Mouse (Mus musculus) stomach, postnatal 0 days (tissue): ENCODE data around the gene Gpr143. TPM values are rescaled to one million over a fixed set of nuclear protein-coding genes. Genes with fewer than 3 reads are reported as not detected.

Source experiments
- ATAC-seq: fragments of 200-750 bp; cut with Nextera tagmentation; 2 replicates; pipeline ENCODE4 v1.8.0; 2017; ENCODE audit not compliant: low FRiP score, low TSS enrichment
- DNase-seq: peaks from one replicate; pipeline ENCODE4 v3.0.0-alpha.2; 2016; ENCODE audit warnings: low spot score
- H3K27ac ChIP-seq: fragments of 300-500 bp; sonication (generic); replicated peaks from 2 replicates; pipeline ENCODE4 v1.5.1; 2014; ENCODE audit warnings: mild to moderate bottlenecking, control low read depth
- H3K27me3 ChIP-seq: fragments of 300-500 bp; sonication (generic); 2 replicates; pipeline ENCODE4 v1.6.1; 2014; ENCODE audit warnings: low read length; ENCODE audit not compliant: control insufficient read depth, insufficient read depth
- H3K36me3 ChIP-seq: fragments of 300-500 bp; sonication (generic); 2 replicates; pipeline ENCODE4 v1.6.1; 2014; ENCODE audit warnings: low read length, mixed read lengths; ENCODE audit not compliant: control insufficient read depth, insufficient read depth
- H3K4me1 ChIP-seq: fragments of 300-500 bp; sonication (generic); replicated peaks from 2 replicates; pipeline ENCODE4 v1.6.1; 2014; ENCODE audit warnings: antibody characterized with exemption; ENCODE audit not compliant: control insufficient read depth, insufficient read depth
- H3K4me2 ChIP-seq: fragments of 300-500 bp; sonication (generic); replicated peaks from 2 replicates; pipeline ENCODE4 v1.6.1; 2014; ENCODE audit warnings: low read depth, mild to moderate bottlenecking, control low read depth, moderate library complexity
- H3K4me3 ChIP-seq: fragments of 300-500 bp; sonication (generic); 2 replicates; pipeline ENCODE4 v1.5.1; 2014; ENCODE audit warnings: low read depth, low read length, control low read depth
- H3K9ac ChIP-seq: fragments of 300-500 bp; sonication (generic); 2 replicates; pipeline ENCODE4 v1.6.1; 2014; ENCODE audit warnings: mild to moderate bottlenecking, low read length, control low read depth, mixed read lengths
- H3K9me3 ChIP-seq: fragments of 300-500 bp; sonication (generic); 2 replicates; pipeline ENCODE4 v1.6.1; 2016; ENCODE audit warnings: low read length; ENCODE audit not compliant: control insufficient read depth
- CTCF ChIP-seq: IDR thresholded peaks from 2 replicates; pipeline ENCODE4 v1.5.1; 2016; ENCODE audit warnings: antibody characterized with exemption, low read depth, mild to moderate bottlenecking, moderate library complexity
- EP300 ChIP-seq: optimal IDR thresholded peaks from 2 replicates; pipeline ENCODE3; 2016; ENCODE audit warnings: antibody characterized with exemption
- WGBS: fragments of 180-500 bp; shearing (Covaris S2); extraction: QIAGEN DNeasy Blood & Tissue Kit; methylation state at CpG from one replicate; pipeline ENCODE4 v1.1.7; 2014; 5-methylcytosine and 5-hydroxymethylcytosine counted together
- polyA plus RNA-seq: library from polyadenylated mRNA; unstranded; fragments of >200 nt; fragmentation: Nextera tagmentation; extraction: Ambion mirVana; gene quantifications from 2 replicates; pipeline ENCODE4 v1.2.1, GENCODE M21; 2015

Gpr143 gene
- polyA plus RNA-seq, 1 experiment from 2014 or later: 0.07 TPM

DNA sequence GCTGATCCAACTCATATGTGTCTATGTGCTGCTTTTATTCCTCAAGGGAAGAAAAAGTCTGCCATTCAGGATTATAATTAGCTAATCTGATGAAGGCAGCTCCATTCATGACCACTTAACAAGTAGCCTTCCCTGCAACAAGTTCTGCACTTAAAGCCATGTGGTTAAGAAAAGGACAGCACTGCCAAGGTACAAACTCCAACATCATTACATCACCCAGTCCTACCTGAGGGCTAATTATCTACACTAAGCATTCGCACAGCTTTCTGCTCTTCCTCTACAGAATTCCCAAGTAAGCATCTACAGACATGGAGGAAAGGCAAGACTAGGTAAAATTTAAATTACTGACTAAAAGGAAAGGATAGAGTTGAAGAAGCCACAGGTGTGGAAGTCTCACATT lies 25.9 kb upstream of the Gpr143 start:
- no peaks in the 10 kb centered on the region for H3K9me3 ChIP-seq
- H3K4me1 ChIP-seq: no peaks in the 10 kb centered on the region
- H3K27ac ChIP-seq: no peak overlapping the region
- no peaks in the 10 kb centered on the region for H3K27me3 ChIP-seq
- DNase-seq (no peak), ATAC-seq (no peak)
- TF ChIP-seq CTCF (no peak), EP300 (no peak)
- H3K4me3 ChIP-seq: no peak overlapping the region
- H3K9ac ChIP-seq: no peak overlapping the region
- H3K4me2 ChIP-seq: no peak overlapping the region
- H3K36me3 ChIP-seq: no peaks in the 10 kb centered on the region
- 86% methylated on average over 1 of the region's 1 CpGs for WGBS

GRCm38 (mm10) chrX:152756293-152756692 lies 25.4 kb upstream of the Gpr143 start:
- ATAC-seq (no peak), DNase-seq (no peak)
- Histone ChIP-seq H3K9me3 (no peaks in the 10 kb centered on the region), H3K27me3 (no peaks in the 10 kb centered on the region), H3K27ac (no peak overlapping the region), H3K36me3 (no peaks in the 10 kb centered on the region), H3K9ac (no peak overlapping the region), H3K4me2 (no peak overlapping the region), H3K4me1 (no peaks in the 10 kb centered on the region), H3K4me3 (no peak overlapping the region)
- no peak for TF ChIP-seq CTCF
- TF ChIP-seq EP300: no peak
- 86% methylated on average over 5 of the region's 5 CpGs for WGBS

DNA sequence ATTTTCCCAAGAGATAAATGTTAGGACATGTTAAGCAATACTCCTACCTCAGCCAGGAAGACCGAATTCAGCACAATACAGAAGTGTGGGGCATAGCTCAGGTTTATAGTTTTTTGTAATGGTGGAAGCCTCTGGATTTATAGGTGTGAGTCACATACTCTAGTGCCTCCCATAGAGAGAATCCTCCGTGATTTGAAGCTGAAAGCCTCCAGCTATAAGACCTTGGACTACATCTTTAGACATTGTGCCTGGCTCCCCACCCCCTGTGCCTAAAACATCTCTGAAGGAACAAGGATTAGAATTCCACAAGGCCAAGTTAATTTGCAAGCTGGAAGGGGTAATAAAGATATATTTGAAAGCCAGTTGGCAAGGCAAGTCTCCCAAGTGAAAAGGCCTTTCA lies 19.3 kb upstream of the Gpr143 start:
- ATAC-seq: no peak
- Histone ChIP-seq H3K4me2 (no peak overlapping the region), H3K9me3 (no peaks in the 10 kb centered on the region), H3K4me3 (no peak overlapping the region), H3K9ac (no peak overlapping the region), H3K27me3 (no peaks in the 10 kb centered on the region), H3K27ac (no peak overlapping the region), H3K36me3 (no peaks in the 10 kb centered on the region), H3K4me1 (no peaks in the 10 kb centered on the region)
- TF ChIP-seq CTCF (no peak), EP300 (no peak)
- whole genome bisulfite sequencing: 63% methylated on average over 2 of the region's 2 CpGs
- no peak for DNase-seq

GRCm38 (mm10) chrX:152762855-152763254 lies 18.9 kb upstream of the Gpr143 start:
- Histone ChIP-seq H3K9me3 (no peaks in the 10 kb centered on the region), H3K4me1 (no peaks in the 10 kb centered on the region), H3K27me3 (no peaks in the 10 kb centered on the region), H3K9ac (no peak overlapping the region), H3K4me3 (no peak overlapping the region), H3K36me3 (no peaks in the 10 kb centered on the region), H3K27ac (no peak overlapping the region), H3K4me2 (no peak overlapping the region)
- WGBS: 76% methylated on average over 2 of the region's 2 CpGs
- no peak for DNase-seq
- no peak for ATAC-seq
- TF ChIP-seq EP300: no peak
- no peak for TF ChIP-seq CTCF

DNA sequence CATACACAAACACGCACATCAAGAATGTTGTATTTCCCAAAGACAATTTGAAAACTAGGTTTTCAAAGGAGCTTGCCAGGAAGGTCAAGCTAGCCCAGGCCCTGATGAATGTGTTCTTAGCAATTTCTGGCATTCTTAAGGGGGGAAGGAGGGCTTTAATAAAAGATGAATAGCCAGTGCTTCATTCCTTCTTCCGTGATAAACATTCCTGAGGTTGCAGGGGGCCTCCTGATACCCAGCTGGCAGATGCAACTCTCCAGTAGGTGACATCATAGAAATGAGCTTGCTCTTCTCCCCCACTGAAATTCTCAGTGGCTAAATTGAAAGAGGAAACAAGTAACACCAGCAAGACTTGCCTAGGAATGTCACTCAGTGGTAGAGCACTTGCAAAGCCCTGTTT lies 17.6 kb upstream of the Gpr143 start:
- H3K4me3 ChIP-seq: no peak overlapping the region
- no peaks in the 10 kb centered on the region for H3K4me1 ChIP-seq
- ATAC-seq (no peak), DNase-seq (no peak)
- H3K27me3 ChIP-seq: no peaks in the 10 kb centered on the region
- TF ChIP-seq EP300 (no peak), CTCF (no peak)
- H3K4me2 ChIP-seq: no peak overlapping the region
- H3K36me3 ChIP-seq: no peaks in the 10 kb centered on the region
- no peak overlapping the region for H3K27ac ChIP-seq
- H3K9me3 ChIP-seq: no peaks in the 10 kb centered on the region
- WGBS: 48% methylated on average over 2 of the region's 2 CpGs
- H3K9ac ChIP-seq: no peak overlapping the region

- no peaks in the 10 kb centered on the region for H3K27me3 ChIP-seq
- no peaks in the 10 kb centered on the region for H3K36me3 ChIP-seq
- TF ChIP-seq EP300 (no peak), CTCF (peak; percentile 2; the same call in 1 of the 2 replicates)
- peak within 1 kb of the TSS; percentile 88 for H3K27ac ChIP-seq
- peak within 1 kb of the TSS; percentile 58 for H3K4me3 ChIP-seq
- DNase-seq (peak; percentile 45), ATAC-seq (peak; percentile 58)
- H3K9me3 ChIP-seq: no peaks in the 10 kb centered on the region
- no peaks in the 10 kb centered on the region for H3K4me1 ChIP-seq
- 9% methylated on average over 40 of the region's 55 CpGs for WGBS
- H3K4me2 ChIP-seq: peak within 1 kb of the TSS; percentile 62
- peak within 1 kb of the TSS; percentile 67 for H3K9ac ChIP-seq
These were observed 12.7 kb upstream of the Gpr143 start, which contains the start of gene Shroom2 for GRCm38 (mm10) chrX:152768891-152769599. Shroom2 (minus strand) TSS chrX:152769465.
